Mouse (Mus musculus): ENCODE measurements around the gene 1110051M20Rik.
"Not testable (repeated sequence)": the region's sequence is repeated elsewhere in the genome, so short reads cannot be mapped to it uniquely, and the experiment has no call there.

Gene 1110051M20Rik

DNA sequence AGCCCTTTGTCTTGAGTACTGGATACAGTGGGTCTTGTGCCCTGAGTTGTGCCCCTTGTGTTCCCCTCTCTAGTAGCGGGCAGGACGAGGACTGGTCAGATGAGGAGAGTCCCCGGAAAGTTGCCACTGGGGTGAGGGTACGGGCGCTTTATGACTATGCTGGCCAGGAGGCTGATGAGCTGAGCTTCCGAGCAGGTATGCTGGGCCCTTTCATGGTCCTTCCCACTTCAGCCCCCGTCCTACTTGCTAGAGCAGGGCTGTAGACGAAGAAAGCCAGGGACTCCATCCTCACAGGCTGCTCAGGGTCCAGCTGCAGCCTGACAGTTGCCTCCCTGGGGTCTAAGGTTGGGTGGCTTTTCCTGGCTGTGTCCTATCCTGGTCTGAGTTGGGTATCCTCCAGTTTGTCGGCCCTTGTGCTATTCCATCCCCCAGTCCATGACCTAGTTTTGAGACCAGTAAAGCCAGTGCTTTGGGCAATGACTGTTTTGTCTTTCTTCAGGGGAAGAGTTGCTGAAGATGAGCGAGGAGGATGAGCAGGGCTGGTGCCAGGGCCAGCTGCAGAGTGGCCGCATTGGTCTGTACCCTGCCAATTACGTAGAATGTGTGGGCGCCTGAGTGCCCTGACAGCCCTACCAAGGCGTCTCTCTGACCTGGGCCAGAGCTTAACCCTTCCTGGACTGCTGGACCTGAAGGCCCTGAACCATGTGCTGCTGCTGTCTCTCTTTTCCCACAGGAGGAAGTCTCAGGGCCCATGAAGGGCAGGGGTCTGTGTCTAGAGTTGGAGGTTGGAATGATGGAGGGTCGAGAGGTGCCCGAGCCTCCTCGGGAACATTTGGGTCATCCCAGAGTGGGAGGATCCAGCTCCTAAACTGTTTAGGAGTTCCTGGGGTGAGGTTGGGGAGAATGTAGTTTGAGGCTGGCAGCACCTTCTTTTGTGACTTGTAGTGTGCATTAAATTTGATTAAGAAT, 180.5 kb downstream of the 1110051M20Rik start:
- DNase-seq (ENCODE audit: low read depth, low spot score), result peak; percentile 15

DNA sequence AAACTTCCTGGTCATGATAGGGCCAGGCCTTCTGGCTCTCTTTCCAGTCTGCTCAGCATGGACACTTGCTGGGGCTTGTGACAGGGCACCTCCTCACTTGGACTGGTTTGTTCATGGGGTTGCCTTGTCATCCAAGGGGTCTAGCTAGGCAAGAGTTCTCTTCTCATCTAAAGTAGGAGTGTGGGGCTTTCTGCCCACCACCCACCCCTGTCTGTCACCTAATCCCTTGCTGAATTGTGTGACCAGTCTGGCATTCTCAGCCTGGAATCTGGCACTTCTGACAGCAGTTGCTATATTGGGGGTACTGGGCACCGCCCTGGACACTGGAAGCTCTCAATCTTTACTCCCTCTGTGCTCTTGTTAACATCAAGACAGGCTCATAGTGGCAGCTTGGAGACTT, 185.0 kb downstream of the 1110051M20Rik start:
- no peak for DNase-seq (ENCODE audit: low read depth, low spot score)

DNA sequence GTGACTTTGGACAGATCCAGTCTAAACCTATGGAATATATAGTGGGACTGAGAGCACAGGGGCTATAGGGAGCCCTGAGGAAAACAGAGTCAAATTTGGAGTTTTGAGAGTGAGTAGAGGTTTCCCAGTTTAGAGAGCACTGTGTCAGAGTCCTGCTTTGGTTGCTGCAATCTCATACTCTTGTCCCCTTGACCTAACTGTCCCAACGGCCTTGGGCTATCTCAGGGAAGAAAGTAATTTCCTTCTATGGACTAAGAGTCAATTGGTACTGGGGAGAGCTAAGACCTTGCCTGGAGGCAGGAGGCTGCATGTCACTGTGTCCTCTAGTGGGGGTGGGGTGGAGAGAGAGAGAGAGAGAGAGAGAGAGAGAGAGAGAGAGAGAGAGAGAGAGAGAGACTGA, 185.7 kb downstream of the 1110051M20Rik start:
- DNase-seq (ENCODE audit: low read depth, low spot score), result no peak

DNA sequence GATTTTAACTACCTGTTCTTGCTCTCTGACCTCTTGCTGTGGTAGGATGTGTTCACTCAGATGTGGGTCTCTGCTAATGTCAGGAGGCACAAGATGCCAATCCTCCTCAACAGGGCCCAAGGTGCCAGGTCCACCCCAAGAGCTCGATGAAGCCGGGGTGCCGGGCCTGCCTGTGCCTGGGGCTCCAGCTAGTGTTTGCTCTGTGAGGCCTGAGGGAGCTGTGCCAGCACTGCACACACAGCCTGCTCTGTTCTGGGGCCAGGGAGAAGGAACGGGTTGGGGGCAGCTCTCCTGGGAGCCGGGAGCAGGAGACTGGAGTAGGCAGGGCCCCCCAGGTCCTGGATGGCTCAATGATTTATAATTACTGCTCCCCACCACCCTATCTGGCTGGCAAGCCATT, 186.4 kb downstream of the 1110051M20Rik start:
- no peak for DNase-seq (ENCODE audit: low read depth, low spot score)

DNA sequence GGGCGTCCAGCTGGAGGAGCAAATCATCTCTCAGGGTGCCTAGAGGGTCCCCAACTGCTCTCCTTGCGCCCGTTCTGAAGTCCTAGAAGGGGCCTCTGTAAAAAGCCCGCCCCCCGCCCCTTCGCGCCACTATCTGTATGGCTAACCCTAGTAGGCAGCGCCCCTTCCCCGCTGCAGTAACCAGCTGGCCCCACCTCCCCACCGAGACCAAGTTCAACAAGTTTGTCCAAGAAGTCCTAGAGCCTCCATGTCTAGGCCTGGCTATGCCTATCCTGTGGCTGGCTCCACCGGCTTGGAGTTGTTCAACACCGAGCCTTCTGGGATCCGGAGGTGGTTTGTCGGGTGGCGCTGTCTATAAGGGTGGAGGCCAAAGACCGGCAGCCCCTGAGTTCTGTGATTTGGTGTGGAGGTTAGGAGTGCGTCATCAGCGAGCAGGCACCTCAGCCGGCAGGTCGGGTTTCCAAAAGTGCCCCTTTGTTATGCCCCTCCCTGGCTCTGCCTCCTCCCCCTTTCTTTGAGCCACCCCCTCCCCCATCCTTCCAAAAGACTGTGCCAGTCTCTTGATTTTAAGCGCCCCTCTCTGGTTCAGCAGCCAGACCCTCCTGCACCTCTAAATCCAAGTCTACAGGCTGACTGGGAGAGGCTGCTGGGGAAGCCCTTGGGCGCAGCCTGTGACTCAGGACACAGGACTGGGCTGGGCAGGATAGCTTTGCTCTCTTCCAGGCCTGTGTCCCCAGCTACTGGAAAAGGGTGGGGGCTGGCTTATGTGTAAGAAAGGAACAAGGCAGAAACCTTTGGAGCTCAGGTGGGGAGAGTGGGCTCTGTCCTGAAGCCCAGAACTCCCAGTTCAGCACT, 187.2 kb downstream of the 1110051M20Rik start:
- DNase-seq (ENCODE audit: low read depth, low spot score), result peak; percentile 36

DNA sequence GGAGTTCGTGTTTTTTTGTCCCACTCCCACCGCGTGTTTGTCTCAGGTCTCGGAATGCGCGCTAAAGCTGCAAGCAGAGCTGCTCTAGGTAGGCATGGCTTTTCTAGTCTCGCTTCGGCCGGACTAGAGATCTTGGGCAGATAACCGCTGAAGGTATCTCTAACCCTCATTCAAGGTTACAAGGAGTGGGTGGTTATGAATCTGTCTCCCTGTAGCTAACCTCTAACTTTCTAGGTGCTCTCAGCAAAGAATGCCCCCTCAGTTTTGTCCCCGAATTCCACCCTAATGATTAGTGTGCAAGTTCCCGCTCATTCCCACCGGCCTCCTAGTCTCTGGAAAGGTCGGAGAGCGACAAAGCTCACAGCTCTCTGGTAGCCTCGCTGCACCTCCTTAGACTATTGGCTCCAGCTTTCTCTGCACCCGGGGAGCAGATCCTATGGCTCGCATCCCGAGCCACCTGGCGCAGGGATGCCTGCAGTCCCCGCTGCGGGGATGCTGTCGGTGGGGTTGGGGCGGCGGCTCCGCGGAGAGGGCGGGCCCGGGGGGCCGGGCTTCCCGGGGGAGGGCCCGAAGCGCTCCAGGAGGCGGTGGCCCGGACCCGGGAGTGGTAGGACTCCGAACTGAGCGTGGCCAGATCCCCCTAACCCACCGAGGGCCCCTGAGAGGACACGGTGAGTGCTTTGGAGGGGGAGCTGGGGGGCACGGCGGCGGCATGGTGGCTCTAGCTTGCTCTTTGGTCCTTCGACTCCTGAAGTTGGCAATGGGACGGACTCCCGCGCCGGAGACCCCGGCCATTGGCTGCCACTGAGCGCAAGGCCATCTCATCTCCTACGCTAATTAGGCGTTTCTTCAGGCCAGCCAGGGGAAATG, 188.0 kb downstream of the 1110051M20Rik start:
- DNase-seq (ENCODE audit: low read depth, low spot score), result peak; percentile 58

DNA sequence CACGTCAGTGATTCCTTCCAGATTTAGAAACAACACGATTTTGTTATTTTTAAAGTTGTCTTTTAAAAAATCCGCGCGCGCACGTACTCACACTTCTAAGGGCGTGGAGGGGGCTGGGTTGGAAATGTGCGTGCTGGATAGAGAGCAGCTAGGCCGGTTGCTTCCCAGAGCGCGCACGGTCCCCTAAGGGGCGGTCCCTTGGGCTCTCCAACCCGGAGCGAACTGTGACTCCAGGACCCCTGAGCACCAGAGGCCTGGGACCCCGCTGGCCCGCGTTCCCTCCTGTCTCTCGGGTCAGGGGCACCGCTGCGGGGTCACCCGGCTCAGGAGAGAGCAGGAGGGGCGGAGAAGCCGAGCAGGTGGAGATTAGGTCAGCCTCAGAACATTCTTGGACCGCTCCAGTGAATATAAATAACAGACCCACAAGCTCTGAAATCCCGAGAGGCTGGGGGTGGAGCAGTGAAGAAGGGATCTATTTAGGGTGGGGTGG, 188.8 kb downstream of the 1110051M20Rik start, which contains the start of gene Pacsin3:
TSS of gene Pacsin3 (plus strand) at position 294 of the 490 bp plus-strand sequence.
- DNase-seq (ENCODE audit: low read depth, low spot score), result peak; percentile 15

DNA sequence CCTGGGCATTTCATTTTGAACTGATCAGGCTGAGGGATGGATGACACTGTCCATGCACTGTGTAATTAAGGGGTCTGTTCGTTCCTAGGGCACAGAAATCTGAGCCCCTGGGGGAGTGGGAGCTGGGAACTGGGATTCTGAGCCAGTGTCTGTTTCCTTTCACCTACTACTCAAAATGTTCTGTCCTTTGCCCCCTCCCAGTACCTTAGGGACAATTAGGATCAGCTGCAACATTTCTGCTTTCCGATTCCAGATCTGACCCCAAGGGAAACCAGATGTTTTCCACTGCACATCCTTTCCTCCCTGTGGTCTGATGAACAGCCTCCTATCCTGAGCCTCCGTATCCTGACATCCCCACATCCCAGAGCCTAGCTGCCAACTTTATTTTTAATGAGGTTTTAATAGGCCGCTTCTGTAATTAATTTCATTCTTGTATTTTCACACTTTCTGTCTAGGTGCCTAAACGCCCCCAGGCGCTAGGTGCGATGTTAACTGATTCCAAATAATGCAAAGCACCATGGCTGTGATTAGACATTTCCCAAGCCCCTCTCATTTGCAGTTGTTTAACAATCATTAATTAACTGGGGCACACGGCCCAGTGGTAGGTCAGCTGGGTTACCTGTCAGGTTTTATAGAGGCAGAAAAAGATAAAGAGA, 189.7 kb downstream of the 1110051M20Rik start:
- no peak for DNase-seq (ENCODE audit: low read depth, low spot score)

DNA sequence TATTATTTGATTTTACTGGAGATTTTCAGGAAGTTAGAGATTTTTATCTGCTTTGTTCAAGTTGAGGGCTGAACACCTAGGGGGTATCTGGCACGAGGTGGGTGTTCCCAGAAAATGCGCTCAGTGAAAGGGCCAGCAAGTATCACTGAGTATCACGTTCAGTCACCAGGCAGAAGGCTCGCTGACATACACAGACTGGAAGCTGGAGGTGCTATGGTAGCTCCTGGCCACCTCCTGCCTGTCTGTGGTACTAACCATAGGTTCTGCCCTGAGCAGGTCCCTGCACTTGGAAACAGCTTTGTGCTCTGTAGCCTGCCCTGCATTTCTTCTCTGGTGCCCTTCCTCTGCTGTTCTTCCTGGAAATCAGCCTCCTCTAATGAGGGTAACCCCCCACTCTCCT, 192.0 kb downstream of the 1110051M20Rik start:
- no peak for DNase-seq (ENCODE audit: low read depth, low spot score)

DNA sequence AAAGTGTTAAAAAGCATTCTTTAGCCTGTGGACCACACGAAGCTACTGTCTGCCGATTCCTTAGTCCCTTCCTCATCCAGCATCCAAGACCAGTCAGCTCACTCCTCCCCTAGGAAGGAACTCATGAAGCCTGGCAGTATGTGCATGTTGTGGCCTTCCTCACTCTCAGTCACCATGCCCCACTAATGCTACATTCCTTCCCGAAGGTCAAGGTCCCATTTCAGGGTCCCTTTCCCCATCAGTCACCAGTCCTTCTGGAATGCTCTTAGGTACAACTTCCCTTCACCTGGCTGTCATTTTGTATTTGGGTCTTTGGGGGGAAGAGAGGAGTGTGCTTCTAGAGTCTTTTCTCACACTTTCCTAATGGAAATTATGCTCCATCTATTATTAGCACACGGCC, 192.5 kb downstream of the 1110051M20Rik start:
- DNase-seq (ENCODE audit: low read depth, low spot score), result no peak

DNA sequence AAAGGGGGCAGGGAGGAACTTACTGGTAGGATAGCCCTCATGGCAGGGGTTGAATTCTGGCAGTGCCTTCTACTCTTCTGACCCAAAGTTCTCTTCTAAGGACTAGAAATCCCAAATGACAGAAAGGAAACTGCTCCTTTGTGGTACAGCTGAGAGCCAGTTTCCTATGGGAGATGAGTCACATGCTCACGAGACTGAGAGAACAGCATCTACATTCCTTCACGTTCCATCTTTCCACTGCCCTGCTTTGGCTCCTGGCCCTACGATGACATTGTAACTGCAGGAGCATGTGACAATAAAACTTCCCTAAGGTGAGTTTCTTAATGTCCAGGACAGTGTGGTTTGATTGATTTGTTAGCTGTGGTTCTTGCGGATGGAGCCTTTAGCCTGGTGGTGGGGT, 196.1 kb downstream of the 1110051M20Rik start:
- no peak for DNase-seq (ENCODE audit: low read depth, low spot score)

DNA sequence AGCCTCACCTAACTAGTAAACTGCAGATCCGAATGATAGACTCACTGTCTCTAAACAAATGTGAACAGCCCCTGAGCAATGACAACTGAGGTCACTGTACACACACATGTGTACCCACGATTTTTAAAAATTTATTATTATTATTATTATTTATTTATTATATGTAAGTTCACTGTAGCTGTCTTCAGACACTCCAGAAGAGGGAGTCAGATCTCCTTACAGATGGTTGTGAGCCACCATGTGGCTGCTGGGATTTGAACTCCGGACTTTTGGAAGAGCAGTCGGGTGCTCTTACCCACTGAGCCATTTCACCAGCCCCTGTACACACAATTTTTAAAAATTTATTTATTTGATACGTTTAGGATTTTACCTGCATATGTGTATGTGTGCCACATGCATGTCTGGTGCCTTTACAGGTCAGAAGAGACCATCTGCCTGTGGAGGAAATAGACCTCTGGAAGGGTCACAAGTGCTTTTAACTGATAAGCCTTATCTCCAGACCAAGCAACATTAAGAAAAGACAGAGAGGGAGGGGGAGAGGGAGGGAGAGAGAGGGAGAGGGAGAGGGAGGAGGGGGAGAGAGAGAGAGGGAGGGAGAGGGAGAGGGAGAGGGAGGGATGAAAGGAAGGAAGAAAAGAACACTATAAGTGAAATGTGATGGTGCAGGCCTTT, 199.8 kb downstream of the 1110051M20Rik start:
- DNase-seq (ENCODE audit: low read depth, low spot score), result no peak

DNA sequence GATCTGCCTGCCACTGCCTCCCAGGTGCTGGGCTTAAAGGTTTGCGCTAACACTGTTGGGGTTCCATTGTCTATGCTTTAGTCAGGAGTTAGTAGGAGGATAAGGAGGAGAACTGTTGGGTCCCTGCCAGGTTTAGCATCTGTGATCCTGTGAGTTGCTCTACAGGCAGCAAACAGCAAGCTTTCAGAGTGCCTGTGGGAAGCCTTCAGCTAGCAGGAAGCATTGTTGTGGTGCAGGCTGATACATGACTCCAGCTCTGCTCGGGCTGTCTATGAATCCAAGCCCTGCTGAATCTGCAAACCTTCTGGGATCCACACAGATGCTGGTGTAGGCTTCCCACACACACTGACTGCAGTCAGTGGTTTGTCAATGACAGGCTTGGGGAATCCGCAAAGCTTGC, 201.1 kb downstream of the 1110051M20Rik start:
- no peak for DNase-seq (ENCODE audit: low read depth, low spot score)

DNA sequence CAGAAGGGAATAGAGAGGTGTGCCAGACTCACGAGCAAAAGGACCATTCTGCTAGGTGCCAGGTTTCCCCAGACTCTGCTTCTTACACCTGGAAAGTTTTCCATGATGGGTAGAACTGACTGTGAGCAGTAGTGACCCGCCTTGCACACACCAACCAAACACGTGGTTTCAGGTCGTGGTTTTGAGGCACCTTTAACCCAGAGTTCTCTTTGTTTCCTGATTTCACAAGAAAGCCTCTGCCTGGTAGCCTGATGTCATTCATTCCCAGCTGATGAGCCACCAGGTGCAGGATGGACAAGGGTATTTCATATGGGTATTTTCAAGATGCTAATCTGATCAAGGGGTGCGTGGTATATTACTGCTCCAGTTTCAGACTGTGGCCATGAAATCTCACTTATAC, 202.0 kb downstream of the 1110051M20Rik start:
- peak; percentile 36 for DNase-seq (ENCODE audit: low read depth, low spot score)

DNA sequence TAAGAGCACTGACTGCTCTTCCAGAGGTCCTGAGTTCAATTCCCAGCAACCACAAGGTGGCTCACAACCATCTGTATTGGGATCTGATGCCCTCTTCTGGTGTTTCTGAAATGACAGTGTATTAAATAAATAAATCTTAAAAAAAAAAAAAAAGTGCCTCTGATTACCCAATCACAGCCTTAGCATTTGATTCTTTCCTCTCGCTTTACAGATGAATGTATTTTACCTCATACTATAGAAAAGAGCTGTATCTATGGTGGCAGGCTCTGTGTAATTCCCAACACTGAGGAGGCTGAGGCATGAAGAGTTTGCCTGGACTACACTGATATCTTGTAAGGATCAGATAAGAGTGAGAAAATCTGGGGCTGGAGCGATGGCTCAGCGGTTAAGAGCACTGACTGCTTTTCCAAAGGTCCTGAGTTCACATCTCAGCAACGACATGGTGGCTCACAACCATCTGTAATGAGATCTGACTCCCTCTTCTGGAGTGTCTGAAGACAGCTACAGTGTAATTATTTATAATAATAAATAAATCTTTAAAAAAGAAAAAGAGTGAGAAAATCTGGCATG, 206.9 kb downstream of the 1110051M20Rik start:
- not testable (repeated sequence) for DNase-seq (ENCODE audit: low read depth, low spot score)

DNA sequence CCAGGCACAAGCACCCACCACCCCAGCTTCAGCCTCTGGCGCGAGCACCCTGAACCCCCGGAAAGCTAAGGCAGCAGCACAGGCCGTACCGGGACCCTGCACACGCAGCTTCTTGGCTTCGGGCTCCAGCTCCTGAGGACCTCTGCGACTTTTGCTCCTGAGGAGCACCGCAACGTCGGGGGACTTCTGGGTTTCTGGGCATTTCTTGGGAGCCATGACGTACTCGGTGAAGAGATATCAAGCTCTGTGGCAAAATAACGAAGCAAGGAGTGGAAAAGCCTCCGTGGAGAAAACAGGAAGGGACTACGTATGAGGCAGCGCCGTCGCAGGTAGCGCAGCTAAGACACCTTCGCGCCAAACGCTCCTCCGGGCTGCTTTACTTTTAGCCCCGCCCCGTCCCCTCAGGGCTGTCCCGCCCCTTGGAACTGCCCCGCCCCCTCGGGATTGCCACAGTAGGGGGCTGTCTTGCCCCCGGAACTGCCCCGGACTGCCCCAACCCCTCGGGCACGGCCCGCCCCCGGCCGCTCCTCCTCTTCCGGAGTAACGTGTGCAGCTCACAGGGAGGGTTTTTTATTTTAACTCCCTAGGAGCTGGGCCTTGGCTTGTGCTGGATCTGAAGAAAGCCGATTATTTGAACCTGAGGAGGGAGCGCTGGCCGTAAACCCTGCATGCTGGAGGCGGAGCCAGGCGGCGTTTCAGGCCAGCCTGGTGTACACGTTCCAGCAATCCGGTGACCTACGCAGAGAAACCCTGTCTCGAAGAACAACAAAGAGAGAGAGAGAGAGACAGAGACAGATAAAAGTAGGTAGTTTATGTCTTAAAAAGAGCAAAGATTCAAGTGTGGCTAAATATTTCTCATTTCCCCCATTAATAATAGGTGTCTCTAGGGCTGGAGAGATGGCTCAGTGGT, 207.6 kb downstream of the 1110051M20Rik start, which contains the start of gene Ddb2:
TSS of gene Ddb2 (minus strand) at position 382 of the 910 bp plus-strand sequence.
- DNase-seq (ENCODE audit: low read depth, low spot score), result peak; percentile 98

DNA sequence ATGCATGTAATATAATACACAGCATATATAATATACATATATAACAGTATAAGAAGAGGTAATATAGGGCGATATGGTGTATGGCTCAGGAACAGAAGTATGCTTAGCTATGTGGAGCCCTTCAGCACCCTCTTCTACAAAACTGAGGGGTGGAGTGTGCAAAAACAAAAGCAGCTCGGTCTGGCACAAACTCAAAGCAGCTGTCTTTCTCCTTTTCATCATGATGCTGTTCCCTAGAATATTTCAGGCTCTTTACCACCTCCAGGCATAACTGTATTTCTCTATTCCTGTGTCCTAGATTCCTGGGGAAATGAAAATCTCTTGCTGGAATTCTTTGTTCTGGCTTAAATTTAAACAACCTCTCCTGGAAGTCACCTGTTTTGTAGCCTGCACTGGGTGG, 214.8 kb downstream of the 1110051M20Rik start:
- DNase-seq (ENCODE audit: low read depth, low spot score), result no peak
